Mouse (Mus musculus): ENCODE measurements at regions not wholly inside any gene's neighbourhood (a gene's known extent, or its start where the extent isn't known, plus 50 kb on each side); places are given as distances from the start of the nearest gene placed in this dataset.

GRCm38 (mm10) chr12:9091951-9092350 is 62.2 kb downstream of the Ttc32 start:
- DNase-seq: no peak

GRCm38 (mm10) chr12:9095061-9095460 is 65.3 kb downstream of the Ttc32 start:
- DNase-seq: no peak

- no peak for DNase-seq
Measured at GRCm38 (mm10) chr12:9106416-9106815, 76.6 kb downstream of the Ttc32 start.

- DNase-seq: no peak
Measured at GRCm38 (mm10) chr12:9109806-9110205, 80.0 kb downstream of the Ttc32 start.

GRCm38 (mm10) chr12:9112161-9112674 is 82.4 kb downstream of the Ttc32 start:
- no peak for DNase-seq

GRCm38 (mm10) chr12:9113652-9114051 is 83.9 kb downstream of the Ttc32 start:
- no peak for DNase-seq

GRCm38 (mm10) chr12:9114061-9114460 is 84.3 kb downstream of the Ttc32 start:
- DNase-seq: no peak

GRCm38 (mm10) chr12:9118576-9118975 is 88.8 kb downstream of the Ttc32 start:
- no peak for DNase-seq

- DNase-seq: no peak
Measured at GRCm38 (mm10) chr12:9127931-9128550, 98.2 kb downstream of the Ttc32 start.

GRCm38 (mm10) chr12:9128581-9129275 is 98.9 kb downstream of the Ttc32 start:
- no peak for DNase-seq

GRCm38 (mm10) chr12:9132621-9133020 is 102.8 kb downstream of the Ttc32 start:
- no peak for DNase-seq

- no peak for DNase-seq
Measured at GRCm38 (mm10) chr12:9133890-9134870, 104.4 kb downstream of the Ttc32 start.

- DNase-seq: no peak
Measured at GRCm38 (mm10) chr12:9151001-9151400, 121.2 kb downstream of the Ttc32 start.

- DNase-seq: no peak
Measured at GRCm38 (mm10) chr12:9151426-9151825, 121.6 kb downstream of the Ttc32 start.

GRCm38 (mm10) chr12:9154491-9154890 is 124.7 kb downstream of the Ttc32 start:
- no peak for DNase-seq

- DNase-seq: no peak
Measured at GRCm38 (mm10) chr12:9156794-9157193, 127.0 kb downstream of the Ttc32 start.

- DNase-seq: no peak
Measured at GRCm38 (mm10) chr12:9158751-9159150, 129.0 kb downstream of the Ttc32 start.

GRCm38 (mm10) chr12:9165367-9165940 is 135.7 kb downstream of the Ttc32 start:
- DNase-seq: no peak

- DNase-seq: no peak
Measured at GRCm38 (mm10) chr12:9166218-9166908, 136.6 kb downstream of the Ttc32 start.

GRCm38 (mm10) chr12:9169008-9169407 is 139.2 kb downstream of the Ttc32 start:
- no peak for DNase-seq

GRCm38 (mm10) chr12:9173680-9174079 is 143.9 kb downstream of the Ttc32 start:
- no peak for DNase-seq

GRCm38 (mm10) chr12:9174327-9174726 is 144.5 kb downstream of the Ttc32 start:
- DNase-seq: no peak

All from adrenal gland, adult 8-10 months (tissue).